Mouse (Mus musculus): ENCODE data around the gene Ptpn11.

The Ptpn11 gene

GRCm38 (mm10) chr5:121172835-121173234 is 18.4 kb downstream of the Ptpn11 start:
- no peak for DNase-seq

- no peak for DNase-seq
Observed at GRCm38 (mm10) chr5:121169588-121169987, 21.6 kb downstream of the Ptpn11 start.

- DNase-seq, result no peak
Observed at GRCm38 (mm10) chr5:121166884-121167283, 24.3 kb downstream of the Ptpn11 start.

- DNase-seq, result no peak
Observed at GRCm38 (mm10) chr5:121162923-121163322, 28.3 kb downstream of the Ptpn11 start.

- no peak for DNase-seq
Observed at GRCm38 (mm10) chr5:121162285-121162684, 28.9 kb downstream of the Ptpn11 start.

- no peak for DNase-seq
Observed at GRCm38 (mm10) chr5:121158966-121159365, 32.2 kb downstream of the Ptpn11 start.

GRCm38 (mm10) chr5:121157489-121157888 is 33.7 kb downstream of the Ptpn11 start:
- no peak for DNase-seq

- no peak for DNase-seq
Observed at GRCm38 (mm10) chr5:121157017-121157416, 34.2 kb downstream of the Ptpn11 start.

GRCm38 (mm10) chr5:121156121-121156520 is 35.1 kb downstream of the Ptpn11 start:
- DNase-seq, result no peak

- no peak for DNase-seq
Observed at GRCm38 (mm10) chr5:121150684-121151083, 40.5 kb downstream of the Ptpn11 start.

GRCm38 (mm10) chr5:121149246-121149645 is 42.0 kb downstream of the Ptpn11 start:
- DNase-seq, result no peak

GRCm38 (mm10) chr5:121146275-121146674 is 44.9 kb downstream of the Ptpn11 start:
- DNase-seq, result no peak

GRCm38 (mm10) chr5:121145609-121146008 is 45.6 kb downstream of the Ptpn11 start:
- no peak for DNase-seq

- DNase-seq, result no peak
Observed at GRCm38 (mm10) chr5:121144441-121145238, 46.6 kb downstream of the Ptpn11 start.

- DNase-seq, result no peak
Observed at GRCm38 (mm10) chr5:121142431-121143119, 48.6 kb downstream of the Ptpn11 start.

GRCm38 (mm10) chr5:121140276-121140675 is 50.9 kb downstream of the Ptpn11 start:
- no peak for DNase-seq

GRCm38 (mm10) chr5:121137125-121137524 is 54.1 kb downstream of the Ptpn11 start:
- no peak for DNase-seq

GRCm38 (mm10) chr5:121131801-121132200 is 59.4 kb downstream of the Ptpn11 start:
- no peak for DNase-seq

GRCm38 (mm10) chr5:121129254-121129653 is 61.9 kb downstream of the Ptpn11 start:
- no peak for DNase-seq

- peak; percentile 54 for DNase-seq
Observed at GRCm38 (mm10) chr5:121126051-121126450, 65.1 kb downstream of the Ptpn11 start.

GRCm38 (mm10) chr5:121125563-121125962 is 65.6 kb downstream of the Ptpn11 start:
- DNase-seq, result no peak

GRCm38 (mm10) chr5:121124208-121125185 is 66.7 kb downstream of the Ptpn11 start:
- no peak for DNase-seq

- no peak for DNase-seq
Observed at GRCm38 (mm10) chr5:121123399-121123798, 67.8 kb downstream of the Ptpn11 start.
